Mouse (Mus musculus) forebrain, embryonic 14.5 days (tissue): ENCODE results near the gene Klhl24. TPM values are rescaled to one million over a fixed set of nuclear protein-coding genes. Genes with fewer than 3 reads are reported as not detected.
A peak's percentile ranks its signal among the peaks of the same experiment; 100 is the strongest.

ENCODE experiments used
- ATAC-seq: fragments of 200-750 bp; cut with Nextera tagmentation; 2 replicates; pipeline ENCODE4 v1.8.0; 2017; ENCODE audit warnings: mild to moderate bottlenecking, moderate library complexity
- DNase-seq: peaks from one replicate; pipeline ENCODE4 v3.0.0-alpha.2; 2015; ENCODE audit warnings: low spot score
- H3K27ac ChIP-seq: fragments of 300-500 bp; sonication (generic); 2 replicates; pipeline ENCODE4 v1.5.1; 2014; ENCODE audit warnings: low read depth, mild to moderate bottlenecking, control low read depth, low read length, moderate library complexity
- H3K27me3 ChIP-seq: fragments of 300-500 bp; sonication (generic); replicated peaks from 2 replicates; pipeline ENCODE4 v1.6.1; 2014; ENCODE audit warnings: low read length, control low read depth, mixed read lengths; ENCODE audit not compliant: control insufficient read depth, insufficient read depth
- H3K36me3 ChIP-seq: fragments of 300-500 bp; sonication (generic); 2 replicates; pipeline ENCODE4 v1.6.1; 2014; ENCODE audit warnings: low read length, control low read depth; ENCODE audit not compliant: control insufficient read depth, insufficient read depth
- H3K4me1 ChIP-seq: fragments of 300-500 bp; sonication (generic); 2 replicates; pipeline ENCODE4 v1.6.1; 2014; ENCODE audit warnings: antibody characterized with exemption, low read length, control low read depth; ENCODE audit not compliant: control insufficient read depth, insufficient read depth
- H3K4me2 ChIP-seq: fragments of 300-500 bp; sonication (generic); 2 replicates; pipeline ENCODE4 v1.6.1; 2014; ENCODE audit warnings: mild to moderate bottlenecking, control low read depth, low read length
- H3K4me3 ChIP-seq: fragments of 300-500 bp; sonication (generic); 2 replicates; pipeline ENCODE4 v1.5.1; 2014; ENCODE audit warnings: low read depth, low read length, control low read depth
- H3K9ac ChIP-seq: fragments of 300-500 bp; sonication (generic); 2 replicates; pipeline ENCODE4 v1.6.1; 2014; ENCODE audit warnings: mild to moderate bottlenecking, low read length, control low read depth, moderate library complexity
- H3K9me3 ChIP-seq: fragments of 300-500 bp; sonication (generic); replicated peaks from 2 replicates; pipeline ENCODE4 v1.6.1; 2016; ENCODE audit warnings: low read length, control low read depth, mixed read lengths; ENCODE audit not compliant: control insufficient read depth
- WGBS: fragments of 180-500 bp; shearing (Covaris S2); extraction: QIAGEN DNeasy Blood & Tissue Kit; methylation state at CpG from one replicate; pipeline ENCODE4 v1.1.7; 2014; 5-methylcytosine and 5-hydroxymethylcytosine counted together
- polyA plus RNA-seq: library from polyadenylated mRNA; unstranded; fragments of >200 nt; fragmentation: Nextera tagmentation; extraction: Ambion mirVana; gene quantifications from 2 replicates; pipeline ENCODE4 v1.2.1, GENCODE M21; 2014

Klhl24 gene
- polyA plus RNA-seq, result 70.8 and 82.2 TPM in 2 replicates

DNA sequence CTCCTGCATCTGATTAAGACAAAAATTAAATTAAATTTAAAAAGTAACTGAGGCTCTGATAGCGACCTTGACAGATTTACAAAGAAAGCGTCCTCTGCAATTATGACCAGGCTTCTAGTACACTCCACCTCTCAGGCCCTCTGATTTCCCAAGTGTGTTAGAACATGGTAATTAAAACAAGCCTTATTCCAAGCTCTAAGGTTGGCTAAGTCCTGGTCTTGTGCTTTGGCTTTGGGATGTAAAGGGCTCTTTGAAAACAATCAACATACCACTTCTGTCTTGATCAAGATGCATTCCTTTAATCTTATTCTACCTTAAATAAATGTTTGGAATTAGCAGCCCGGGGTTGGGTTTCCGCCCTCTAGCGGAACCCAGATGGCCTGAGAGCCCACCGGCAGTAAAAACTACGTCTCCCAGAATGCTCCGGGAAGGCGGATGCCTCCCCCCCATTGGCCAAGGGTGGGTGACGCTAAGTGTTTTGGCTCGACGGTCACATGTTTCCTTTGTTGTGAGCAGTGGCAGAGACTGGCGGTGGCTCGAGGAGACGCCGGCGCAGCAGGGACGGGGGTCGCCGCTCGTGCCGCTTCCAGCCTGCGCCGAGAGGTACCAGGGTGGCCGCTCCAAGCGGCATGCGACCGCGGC is at the start of gene Klhl24:
Gene Klhl24, plus strand, starts transcription at position 474 of the 642 bp plus-strand sequence.
- H3K27me3 ChIP-seq, result no peaks in the 10 kb centered on the region
- H3K36me3 ChIP-seq, result 0 out of 2 replicates have a peak, but pooled peaks cover 2% of the 10 kb centered on the region
- peak within 1 kb of the TSS; percentile 65 for H3K4me2 ChIP-seq
- H3K9me3 ChIP-seq, result no peaks in the 10 kb centered on the region
- 2% methylated on average over 22 of the region's 29 CpGs for WGBS
- DNase-seq, result peak; percentile 99
- H3K27ac ChIP-seq, result peak within 1 kb of the TSS; percentile 99
- H3K4me1 ChIP-seq, result peaks cover 3% of the 10 kb centered on the region; the same call in 1 of the 2 replicates
- H3K4me3 ChIP-seq, result peak within 1 kb of the TSS; percentile 96
- ATAC-seq, result peak; percentile 97
- peak within 1 kb of the TSS; percentile 99 for H3K9ac ChIP-seq

DNA sequence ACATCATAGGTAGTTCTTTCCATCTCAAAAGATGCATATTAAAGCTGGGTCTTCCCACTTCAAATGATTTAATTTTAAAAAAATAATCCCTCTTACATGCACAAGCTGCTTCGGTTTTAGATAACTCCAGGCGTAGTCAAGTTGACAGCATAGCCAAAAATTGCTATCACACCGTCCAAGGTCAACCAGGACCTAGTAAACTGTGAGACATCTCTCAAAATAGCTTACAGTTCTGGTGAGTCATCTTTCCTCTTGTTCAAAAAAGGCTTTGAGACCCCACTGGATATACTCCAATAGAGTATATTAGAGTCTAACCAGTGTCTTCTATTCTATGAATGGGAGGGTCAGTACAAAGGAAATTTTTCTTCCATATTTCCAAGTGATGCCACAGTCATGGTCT is 44.7 kb upstream of the Klhl24 start:
- Histone ChIP-seq H3K9me3 (no peaks in the 10 kb centered on the region), H3K27me3 (no peaks in the 10 kb centered on the region), H3K4me3 (no peak overlapping the region), H3K36me3 (no peaks in the 10 kb centered on the region), H3K4me2 (no peak overlapping the region), H3K4me1 (no peaks in the 10 kb centered on the region), H3K27ac (no peak overlapping the region), H3K9ac (no peak overlapping the region)
- no peak for DNase-seq
- WGBS, result 92% methylated on average over 3 of the region's 3 CpGs
- ATAC-seq, result no peak

- H3K4me1 ChIP-seq, result no peaks in the 10 kb centered on the region
- WGBS, result 55% methylated on average over 1 of the region's 1 CpGs
- DNase-seq (no peak), ATAC-seq (no peak)
- H3K27me3 ChIP-seq, result no peaks in the 10 kb centered on the region
- no peak overlapping the region for H3K27ac ChIP-seq
- no peak overlapping the region for H3K9ac ChIP-seq
- no peaks in the 10 kb centered on the region for H3K36me3 ChIP-seq
- no peak overlapping the region for H3K4me2 ChIP-seq
- H3K4me3 ChIP-seq, result no peak overlapping the region
- no peaks in the 10 kb centered on the region for H3K9me3 ChIP-seq
Measured at GRCm38 (mm10) chr16:20072770-20073169, 24.6 kb upstream of the Klhl24 start.

DNA sequence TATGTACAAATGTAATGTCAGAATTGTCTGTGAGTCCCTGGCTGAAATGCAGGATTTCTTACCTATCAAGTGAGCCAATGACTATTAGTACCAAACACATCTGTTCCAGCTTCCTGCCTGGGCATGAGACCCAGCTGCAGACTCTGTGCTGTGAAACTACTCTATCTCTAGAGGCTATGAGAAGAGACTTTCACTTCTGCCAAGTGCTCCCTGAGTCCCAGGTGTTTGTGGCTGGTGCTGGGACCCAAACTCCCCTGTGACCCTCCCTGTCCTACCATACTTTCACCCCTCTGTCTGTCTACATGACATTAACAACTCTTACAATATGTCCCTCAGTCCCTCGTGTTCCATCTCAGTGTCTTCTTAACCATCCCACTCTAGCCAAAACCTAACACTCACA is 20.7 kb upstream of the Klhl24 start:
- no peaks in the 10 kb centered on the region for H3K36me3 ChIP-seq
- no peak overlapping the region for H3K9ac ChIP-seq
- no peak overlapping the region for H3K27ac ChIP-seq
- H3K4me1 ChIP-seq, result no peaks in the 10 kb centered on the region
- H3K27me3 ChIP-seq, result no peaks in the 10 kb centered on the region
- DNase-seq (no peak), ATAC-seq (no peak)
- no peak overlapping the region for H3K4me2 ChIP-seq
- WGBS, result 81% methylated on average over 1 of the region's 1 CpGs
- no peaks in the 10 kb centered on the region for H3K9me3 ChIP-seq
- H3K4me3 ChIP-seq, result no peak overlapping the region

- WGBS, result 94% methylated on average over 3 of the region's 3 CpGs
- Histone ChIP-seq H3K9ac (no peak overlapping the region), H3K27me3 (no peaks in the 10 kb centered on the region), H3K9me3 (no peaks in the 10 kb centered on the region), H3K4me3 (no peak overlapping the region), H3K4me1 (no peaks in the 10 kb centered on the region), H3K4me2 (no peak overlapping the region), H3K36me3 (no peaks in the 10 kb centered on the region), H3K27ac (no peak overlapping the region)
- DNase-seq (no peak), ATAC-seq (no peak)
Measured at GRCm38 (mm10) chr16:20080271-20080670, 17.1 kb upstream of the Klhl24 start.

- no peak overlapping the region for H3K4me2 ChIP-seq
- no peaks in the 10 kb centered on the region for H3K27me3 ChIP-seq
Measured at GRCm38 (mm10) chr16:20084623-20085022, 12.7 kb upstream of the Klhl24 start.

GRCm38 (mm10) chr16:20085250-20085905 is 12.0 kb upstream of the Klhl24 start:
- no peaks in the 10 kb centered on the region for H3K36me3 ChIP-seq
- 96% methylated on average over 5 of the region's 5 CpGs for WGBS
- no peak overlapping the region for H3K4me3 ChIP-seq
- H3K9ac ChIP-seq, result no peak overlapping the region
- no peak for DNase-seq
- no peaks in the 10 kb centered on the region for H3K27me3 ChIP-seq
- no peak for ATAC-seq
- H3K27ac ChIP-seq, result no peak overlapping the region
- no peaks in the 10 kb centered on the region for H3K4me1 ChIP-seq
- no peaks in the 10 kb centered on the region for H3K9me3 ChIP-seq
- no peak overlapping the region for H3K4me2 ChIP-seq

More at GRCm38 (mm10) chr16:20084623-20085022, 12.7 kb upstream of the Klhl24 start:
- ATAC-seq (no peak), DNase-seq (no peak)
- 74% methylated on average over 1 of the region's 1 CpGs for WGBS
- Histone ChIP-seq H3K9me3 (no peaks in the 10 kb centered on the region), H3K4me1 (no peaks in the 10 kb centered on the region), H3K9ac (no peak overlapping the region), H3K36me3 (no peaks in the 10 kb centered on the region), H3K27ac (no peak overlapping the region), H3K4me3 (no peak overlapping the region)

DNA sequence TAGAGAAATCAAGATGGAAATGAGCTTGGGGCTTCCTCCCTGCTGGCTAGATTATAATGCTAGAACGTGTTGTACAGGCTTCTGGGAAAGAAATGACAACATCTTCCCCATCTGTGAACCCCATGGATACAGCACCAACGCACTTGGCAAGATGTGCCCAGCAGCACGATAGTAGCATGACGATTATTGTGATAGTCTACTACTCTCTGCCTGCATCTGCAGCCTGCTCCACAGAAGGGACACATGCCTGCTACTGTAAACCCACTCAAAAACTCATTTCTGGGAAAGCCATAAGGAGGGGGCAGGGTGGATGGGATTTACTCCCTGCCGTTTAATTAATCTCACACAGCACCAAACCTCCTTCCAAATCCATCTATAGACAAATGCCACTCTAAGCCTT is 10.4 kb upstream of the Klhl24 start:
- H3K4me1 ChIP-seq, result no peaks in the 10 kb centered on the region
- H3K9me3 ChIP-seq, result no peaks in the 10 kb centered on the region
- no peaks in the 10 kb centered on the region for H3K36me3 ChIP-seq
- H3K4me2 ChIP-seq, result no peak overlapping the region
- H3K4me3 ChIP-seq, result no peak overlapping the region
- no peaks in the 10 kb centered on the region for H3K27me3 ChIP-seq
- no peak for ATAC-seq
- no peak for DNase-seq
- H3K9ac ChIP-seq, result no peak overlapping the region
- no peak overlapping the region for H3K27ac ChIP-seq
- 76% methylated on average over 5 of the region's 5 CpGs for WGBS

DNA sequence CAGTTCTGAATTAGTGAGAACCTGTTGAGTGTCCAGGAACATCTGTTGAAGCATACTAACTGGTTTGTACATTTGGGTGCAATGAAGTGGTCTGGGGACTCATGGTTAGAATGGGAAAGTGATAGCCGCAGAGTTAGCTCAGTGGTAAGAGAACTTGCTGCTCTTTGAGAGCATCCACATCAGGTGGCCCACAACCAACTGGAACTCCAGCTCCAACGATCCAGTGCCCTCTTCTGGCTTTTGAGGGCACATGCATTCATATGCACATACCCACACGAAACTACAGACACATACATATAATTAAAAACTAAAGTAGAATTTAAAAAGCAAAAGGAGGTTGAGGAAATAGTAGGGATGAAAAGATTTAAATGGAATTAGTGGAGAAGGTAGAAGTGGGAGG is 7.7 kb upstream of the Klhl24 start:
- ATAC-seq (no peak), DNase-seq (no peak)
- WGBS, result 82% methylated on average over 3 of the region's 3 CpGs
- Histone ChIP-seq H3K4me3 (no peak overlapping the region), H3K4me1 (no peaks in the 10 kb centered on the region), H3K27ac (no peak overlapping the region), H3K4me2 (no peak overlapping the region), H3K9me3 (no peaks in the 10 kb centered on the region), H3K36me3 (no peaks in the 10 kb centered on the region), H3K27me3 (no peaks in the 10 kb centered on the region), H3K9ac (no peak overlapping the region)
